Mouse (Mus musculus): Measurements from ENCODE around the gene Gm16427. TPM values are rescaled to one million over a fixed set of nuclear protein-coding genes. Genes with fewer than 3 reads are reported as not detected.

Gm16427 gene
- 0.09 TPM in 1 of 2 replicates, not detected in the other for polyA plus RNA-seq (2012; rRNA removed)

DNA sequence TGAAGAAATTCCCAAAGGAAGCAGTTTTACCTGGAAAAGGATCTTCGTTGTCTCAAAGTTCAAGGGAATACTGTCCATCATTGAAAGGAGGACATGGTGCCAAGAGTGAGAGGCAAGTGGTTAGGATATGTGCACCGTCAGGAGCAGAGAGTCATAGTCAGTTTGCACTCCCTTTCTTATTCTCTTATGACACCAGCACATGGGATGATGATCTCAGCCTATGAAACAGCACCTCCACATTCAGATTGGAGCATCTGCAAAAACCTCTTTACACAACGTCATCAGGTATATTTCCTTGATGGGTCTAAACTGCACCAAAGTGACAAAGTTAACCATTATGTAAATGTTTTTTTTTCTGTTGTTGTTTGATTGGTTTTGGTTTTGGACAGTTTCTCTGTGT, at the start of gene Gm16427:
TSS of gene Gm16427 (minus strand) at position 101 of the 400 bp plus-strand sequence.

Other genes starting within 250 kb of the Gm16427 start
- gene C87414, start 131.4 kb upstream of the Gm16427 start, polyA plus RNA-seq (2012; rRNA removed), result 0.47 and 1.6 TPM in 2 replicates